Mouse (Mus musculus) gastrocnemius, postnatal 14 days (tissue): ENCODE data around the gene AI661453. TPM values are rescaled to one million over a fixed set of nuclear protein-coding genes. Genes with fewer than 3 reads are reported as not detected.
A peak's percentile ranks its signal among the peaks of the same experiment; 100 is the strongest.

ENCODE experiments used
- DNase-seq: peaks from one replicate; pipeline ENCODE4 v3.0.0; 2021; ENCODE audit warnings: mixed read lengths
- intact Hi-C: fragments of 180-260 bp; cut with DNase I; formaldehyde crosslinking; loops from one replicate; pipeline ENCODE4 v1.15.1; 2025; ENCODE audit warnings: low total_unique reads
- total RNA-seq, 2 experiments: library from RNA; stranded (reverse); gene quantifications; 2 replicates each; pipeline ENCODE4 v1.2.3; 2021

AI661453 gene
- total RNA-seq, 2 experiments from 2014 or later, result 0.31 to 0.49 TPM

DNA sequence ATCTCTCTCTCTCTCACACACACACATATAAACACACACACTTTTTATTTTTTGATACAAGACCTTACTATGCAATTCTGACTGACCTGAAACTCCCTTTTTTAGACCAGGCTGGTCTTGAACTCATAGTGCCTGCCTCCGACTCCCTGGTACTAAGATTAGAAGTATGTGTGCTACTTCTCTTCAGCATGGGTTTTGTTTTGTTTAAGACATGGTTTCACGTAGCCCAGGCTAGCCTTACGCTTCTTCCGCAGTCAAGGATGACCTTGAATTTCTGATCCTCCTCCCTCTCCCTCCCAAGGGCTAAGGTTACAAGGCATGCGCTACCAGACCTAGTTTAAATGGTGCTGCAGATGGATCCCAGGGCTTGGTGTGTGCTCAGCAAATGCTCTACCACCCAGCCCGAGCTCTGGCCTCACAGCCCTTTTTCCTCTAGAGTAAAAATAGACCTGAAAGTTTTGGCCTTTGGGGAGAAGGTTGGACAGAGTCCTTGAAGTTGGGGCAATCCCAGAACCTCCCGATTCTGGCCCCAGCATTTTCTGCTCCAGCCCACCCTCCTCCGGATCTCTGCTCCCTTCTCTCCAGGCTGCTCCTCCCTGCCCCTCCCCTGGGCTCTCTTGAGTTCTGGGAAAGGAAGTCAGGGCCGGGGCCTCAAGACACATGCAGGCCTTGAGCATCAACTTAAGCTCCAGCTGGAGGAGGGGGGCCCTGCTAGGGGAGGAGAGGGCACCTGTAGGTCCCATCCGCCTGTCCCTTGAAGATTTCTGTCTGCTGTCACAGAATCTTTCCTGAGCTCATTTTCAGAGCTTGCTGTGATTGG lies 76.8 kb downstream of the AI661453 start:
- peak; percentile 63 for DNase-seq
- intact Hi-C loops, result loop anchor here (5.0 to 10.0 kb wide), 2 partner anchors 89 to 162 kb away; no protein-coding TSS in a partner anchor

GRCm38 (mm10) chr17:47515180-47515844 lies 78.9 kb downstream of the AI661453 start:
- DNase-seq, result no peak
- intact Hi-C loops, result loop anchor here (10.0 kb wide), 1 partner anchor 159 kb away; no protein-coding TSS in a partner anchor

- DNase-seq, result no peak
- intact Hi-C loops, result loop anchor here (10.0 kb wide), 1 partner anchor 159 kb away; no protein-coding TSS in a partner anchor
Observed at GRCm38 (mm10) chr17:47516232-47516631, 79.8 kb downstream of the AI661453 start.

DNA sequence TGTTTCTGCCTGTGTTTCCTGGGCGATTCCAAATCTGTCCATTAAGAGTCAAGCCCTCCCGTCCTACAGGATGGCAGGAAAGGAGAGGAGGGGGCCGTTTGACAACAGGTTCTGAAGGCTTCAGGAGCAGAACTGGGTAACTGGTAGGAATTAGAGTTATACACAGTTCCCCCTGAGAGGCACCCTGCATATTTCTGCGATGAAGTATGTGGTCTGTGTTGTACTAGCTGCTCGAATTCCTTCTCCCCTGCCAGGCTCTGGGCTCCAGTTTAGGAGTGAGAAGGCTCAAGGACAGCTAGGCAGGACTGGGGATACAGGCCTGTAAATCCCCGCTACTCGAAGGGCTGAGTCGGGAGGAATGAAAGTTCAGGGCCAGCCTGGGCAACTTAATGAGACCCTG lies 81.8 kb downstream of the AI661453 start:
- intact Hi-C loops, result loop anchor here (10.0 kb wide), 1 partner anchor 157 kb away; no protein-coding TSS in a partner anchor
- DNase-seq, result peak; percentile 58

Other genes starting within 250 kb of the AI661453 start
- 10 to 100 TPM; 36.8 to 40.7 TPM for gene Mrps10, start 67.7 kb upstream of the AI661453 start, total RNA-seq
- gene Guca1b, start 51.2 kb upstream of the AI661453 start, total RNA-seq, result under 1 TPM; 0.22 to 0.41 TPM
- gene Guca1a, start 36.0 kb upstream of the AI661453 start, total RNA-seq, result under 1 TPM; 0.27 to 0.66 TPM
- gene 1700001C19Rik, start 761 bp downstream of the AI661453 start, total RNA-seq, result not detected
- gene Taf8, start 65.7 kb downstream of the AI661453 start, total RNA-seq, result 10 to 100 TPM in 1 of 2 experiments, 1 to 10 TPM in 1; 9.5 to 10.2 TPM
- gene Ccnd3, start 68.4 kb downstream of the AI661453 start, total RNA-seq, result 10 to 100 TPM; 57.0 to 63.3 TPM
- gene Bysl, start 174.9 kb downstream of the AI661453 start, total RNA-seq, result 10 to 100 TPM; 12.3 to 14.8 TPM
- gene Med20, start 175.0 kb downstream of the AI661453 start, total RNA-seq, result 10 to 100 TPM; 10.3 to 12.6 TPM
- 1 to 10 TPM; 1.2 to 1.9 TPM for gene Gm20517, start 175.0 kb downstream of the AI661453 start, total RNA-seq
- 1 to 10 TPM; 3.2 to 4.3 TPM for gene Usp49, start 194.1 kb downstream of the AI661453 start, total RNA-seq